Mouse (Mus musculus) monocyte, adult 5-6 weeks (primary cell): ENCODE results near the gene Senp1. TPM values are rescaled to one million over a fixed set of nuclear protein-coding genes. Genes with fewer than 3 reads are reported as not detected.

Source experiments
- ATAC-seq: fragments of 153-309, 156-312 bp; replicated peaks from 2 replicates; pipeline ENCODE4 v1.8.0; 2017; ENCODE audit warnings: mild to moderate bottlenecking; ENCODE audit not compliant: low TSS enrichment, insufficient number of reproducible peaks, severe bottlenecking, poor library complexity, low FRiP score
- total RNA-seq: library from RNA; stranded (forward); fragments of 200-1000, 200-491, 200-594 nt; gene quantifications from 3 replicates; pipeline ENCODE4 v1.2.3, GENCODE M21; 2017

Gene Senp1
- total RNA-seq, result 39.4 to 66.2 TPM (median 59.8 TPM) in 3 replicates

DNA sequence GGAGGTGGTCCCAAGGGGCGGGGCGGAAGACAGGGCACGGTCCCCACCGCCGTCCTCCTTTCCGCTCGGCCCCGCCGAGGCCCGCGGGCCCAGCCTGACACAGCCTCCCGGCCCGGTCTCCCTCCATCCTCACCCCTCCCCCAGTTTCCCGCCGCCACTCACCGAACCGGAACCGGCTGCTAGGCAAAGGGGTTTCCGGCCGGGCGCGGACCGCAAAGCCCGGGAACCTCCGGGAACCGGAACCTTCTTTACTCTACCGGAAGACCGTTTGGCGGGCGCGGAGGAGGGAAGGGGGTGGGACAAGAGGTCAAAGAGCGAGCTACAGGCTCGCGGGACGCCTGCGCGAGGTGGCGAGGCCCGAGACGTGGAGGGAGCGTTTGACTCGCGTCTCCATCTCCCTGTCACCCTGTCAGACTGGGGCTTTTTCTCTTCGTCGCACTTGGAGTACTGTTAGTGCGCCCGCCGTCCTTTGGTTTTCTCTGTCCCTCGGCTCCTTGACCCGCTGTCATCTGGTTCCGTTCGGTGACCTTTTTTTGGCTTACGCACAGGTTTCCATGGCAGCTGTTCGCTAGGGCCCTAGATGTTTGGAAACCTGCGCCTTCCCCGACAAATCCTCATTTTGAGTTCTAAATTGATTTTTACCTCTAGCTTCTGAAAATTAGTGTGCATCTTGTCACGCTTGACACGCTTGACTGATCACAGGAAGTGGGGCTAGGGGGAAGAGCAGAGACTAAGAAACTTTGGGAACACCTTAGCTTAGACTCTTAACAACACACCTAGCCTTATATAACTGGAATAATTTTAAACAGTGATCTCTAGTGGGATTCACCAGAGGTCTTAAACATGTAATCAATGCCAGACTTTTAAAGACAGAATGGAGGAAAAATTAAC is at the start of gene Senp1:
TSS of gene Senp1 (minus strand) at position 624 of the 891 bp plus-strand sequence.
- ATAC-seq, result peak; percentile 79

DNA sequence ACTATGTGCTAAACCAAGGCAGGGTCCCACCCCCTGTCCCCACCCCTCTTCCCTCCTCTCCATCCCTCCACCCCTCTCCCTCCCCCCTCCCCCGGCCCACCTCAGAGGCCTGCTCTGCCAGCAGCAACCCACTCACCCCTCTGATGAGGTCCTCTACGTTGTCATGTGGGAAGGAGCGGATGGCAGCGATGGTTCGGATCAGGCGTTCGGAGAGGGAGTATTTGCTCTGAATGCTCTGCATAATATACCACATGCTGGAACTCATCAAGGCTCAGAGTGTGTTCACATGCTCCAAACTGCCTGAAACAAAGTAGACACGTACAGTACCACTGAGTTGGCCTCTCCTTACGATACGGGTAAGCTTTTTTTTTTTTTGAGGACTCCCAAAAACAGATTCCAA is 49.0 kb upstream of the Senp1 start:
- no peak for ATAC-seq

- ATAC-seq, result no peak
Measured at GRCm38 (mm10) chr15:98140809-98141208, 47.3 kb upstream of the Senp1 start.

DNA sequence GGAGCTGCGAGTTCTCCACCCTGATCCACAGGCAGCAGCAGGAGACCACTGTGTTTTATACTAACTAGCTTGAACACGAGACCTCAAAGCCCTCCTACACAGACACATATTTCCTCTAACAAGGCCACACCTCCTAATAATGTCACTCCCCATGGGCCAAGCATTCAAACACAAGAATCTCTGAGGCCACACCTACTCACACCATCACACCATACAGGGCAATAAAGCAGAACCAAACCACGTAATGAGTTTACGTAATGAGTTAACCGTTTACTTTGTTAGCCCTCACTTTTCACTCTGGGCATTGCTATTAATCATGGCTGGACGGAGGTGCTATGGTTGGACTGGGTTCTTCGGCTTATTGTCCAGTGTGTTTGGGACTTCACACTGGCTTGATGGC is 46.2 kb upstream of the Senp1 start:
- ATAC-seq, result no peak

DNA sequence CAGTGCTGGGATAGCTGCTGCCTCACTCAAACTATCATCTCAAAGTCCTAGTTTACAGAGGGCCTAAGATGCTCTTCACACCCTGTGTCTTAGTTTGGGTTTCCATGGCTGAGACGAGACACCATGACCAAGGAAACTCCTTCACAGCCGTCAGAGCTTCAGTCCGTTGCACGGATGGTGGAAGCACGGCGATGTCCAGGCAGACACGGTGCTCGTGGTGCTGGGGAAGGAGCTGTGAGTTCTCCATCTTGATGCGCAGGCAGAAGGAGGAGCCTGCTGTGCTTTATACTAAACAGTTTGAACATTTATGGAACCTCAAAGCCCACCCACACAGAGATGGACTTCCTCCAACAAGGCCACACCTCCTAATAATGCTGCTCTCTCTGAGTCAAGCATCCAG is 43.3 kb upstream of the Senp1 start:
- ATAC-seq, result no peak

GRCm38 (mm10) chr15:98135671-98136070 is 42.1 kb upstream of the Senp1 start:
- no peak for ATAC-seq

DNA sequence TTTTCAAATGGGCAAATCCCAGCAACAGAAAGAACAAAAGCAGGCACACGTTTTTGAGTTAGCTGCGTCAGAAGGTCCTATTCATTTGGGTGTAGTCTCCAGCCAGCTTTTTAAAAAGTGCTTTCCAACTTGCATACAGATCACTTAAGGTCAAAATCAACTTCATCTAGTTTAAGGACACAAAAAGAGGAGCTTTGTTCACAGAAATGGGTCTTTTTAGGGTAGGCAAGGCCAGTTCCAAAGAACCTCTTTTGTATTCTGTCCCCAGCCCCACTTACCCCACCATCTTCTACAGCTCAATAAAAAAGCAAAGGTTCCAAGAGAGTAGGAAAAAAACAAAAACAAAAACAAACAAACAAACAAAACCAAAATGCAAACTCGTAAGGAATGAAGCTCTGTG is 41.1 kb upstream of the Senp1 start:
- no peak for ATAC-seq

- no peak for ATAC-seq
Measured at GRCm38 (mm10) chr15:98134034-98134433, 40.5 kb upstream of the Senp1 start.

DNA sequence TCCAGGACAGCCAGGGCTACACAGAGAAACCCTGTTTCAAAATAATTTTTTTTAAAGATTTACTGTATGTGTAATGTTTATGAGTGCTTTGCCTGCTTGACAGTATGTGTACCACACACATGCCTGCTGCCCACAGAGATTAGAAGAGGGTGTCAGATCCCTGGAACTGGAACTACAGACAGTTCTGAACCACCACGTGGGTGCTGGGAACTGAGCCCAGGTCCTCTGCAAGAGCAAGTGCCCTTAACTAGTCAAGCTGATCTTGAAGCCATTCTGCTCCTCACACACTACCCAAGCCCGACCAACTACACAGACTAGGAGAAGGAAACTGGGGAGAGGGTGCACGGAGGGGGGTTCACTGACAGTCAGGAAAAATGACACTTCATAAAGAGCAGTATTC is 39.9 kb upstream of the Senp1 start:
- no peak for ATAC-seq

GRCm38 (mm10) chr15:98131942-98132655 is 38.6 kb upstream of the Senp1 start:
- no peak for ATAC-seq

DNA sequence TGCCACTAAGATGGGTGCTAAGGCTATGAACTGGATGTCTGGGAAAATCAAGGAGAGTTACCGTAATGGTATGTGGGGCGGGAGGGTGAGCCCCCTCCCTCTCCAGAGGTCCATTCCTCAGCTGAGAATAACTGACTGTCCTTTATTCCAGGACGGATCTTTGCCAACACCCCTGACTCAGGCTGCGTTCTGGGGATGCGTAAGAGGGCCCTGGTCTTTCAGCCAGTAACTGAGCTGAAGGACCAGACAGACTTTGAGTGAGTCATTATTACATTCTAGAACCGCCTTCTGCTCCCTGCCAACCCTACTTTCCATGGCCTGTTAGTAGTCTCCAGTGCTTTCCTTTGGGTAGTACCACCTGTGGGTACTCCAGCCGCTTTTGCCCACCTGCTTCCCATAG is 37.9 kb upstream of the Senp1 start:
- no peak for ATAC-seq

- no peak for ATAC-seq
Measured at GRCm38 (mm10) chr15:98131001-98131400, 37.5 kb upstream of the Senp1 start.

DNA sequence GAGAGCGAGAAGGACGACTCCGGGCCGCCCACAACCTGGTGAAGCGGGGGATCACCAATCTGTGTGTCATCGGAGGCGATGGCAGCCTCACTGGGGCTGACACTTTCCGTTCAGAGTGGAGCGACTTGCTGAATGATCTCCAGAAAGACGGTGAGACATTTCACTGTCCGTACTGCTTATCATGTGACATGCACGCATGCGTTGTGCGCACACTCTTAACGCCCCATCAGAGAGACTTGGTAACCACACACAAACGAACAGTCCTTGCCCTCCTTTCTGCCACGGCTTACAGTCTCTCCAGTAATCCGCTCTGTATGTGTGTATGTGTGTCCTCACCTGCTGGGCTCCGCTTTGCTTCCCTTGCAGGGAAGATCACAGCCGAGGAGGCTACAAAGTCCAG is 27.3 kb upstream of the Senp1 start:
- ATAC-seq, result no peak

DNA sequence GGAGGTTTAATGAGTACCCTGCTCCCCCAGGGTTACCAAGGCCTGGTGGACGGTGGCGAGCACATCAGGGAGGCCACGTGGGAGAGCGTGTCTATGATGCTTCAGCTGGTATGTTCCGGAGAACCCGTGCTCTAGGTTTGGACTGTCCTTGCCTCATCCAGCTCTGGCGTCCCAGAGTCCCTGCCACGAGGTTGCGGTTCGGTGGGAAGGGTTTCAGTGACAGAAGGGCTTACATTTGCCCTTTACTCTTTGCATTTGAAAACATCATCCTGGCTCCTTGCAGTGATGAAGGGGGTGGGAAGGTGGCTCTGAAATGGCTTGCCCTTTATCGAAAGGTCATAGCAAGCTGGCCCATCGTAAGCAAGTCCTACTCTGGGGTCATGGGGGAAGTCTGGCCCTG is 25.8 kb upstream of the Senp1 start:
- ATAC-seq, result no peak

DNA sequence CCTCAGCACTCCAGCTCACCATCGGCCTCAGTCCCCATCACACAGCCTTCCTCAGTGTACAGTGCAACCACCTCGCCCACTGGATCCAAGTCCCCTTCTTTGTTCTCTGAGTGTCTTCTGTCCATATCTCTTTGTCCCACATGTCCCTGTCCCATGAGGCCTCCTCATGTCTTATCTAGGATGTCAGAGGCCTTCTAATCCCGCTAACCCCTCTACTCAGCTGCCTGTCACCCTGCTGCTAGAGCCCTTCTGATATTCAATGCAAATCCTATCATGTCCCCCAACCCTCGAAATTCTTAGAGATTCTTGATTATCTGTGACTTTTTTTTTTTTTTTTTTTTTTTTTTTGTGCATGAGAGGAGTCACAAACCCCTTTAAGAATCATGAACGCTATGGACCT is 22.7 kb upstream of the Senp1 start:
- ATAC-seq, result no peak

DNA sequence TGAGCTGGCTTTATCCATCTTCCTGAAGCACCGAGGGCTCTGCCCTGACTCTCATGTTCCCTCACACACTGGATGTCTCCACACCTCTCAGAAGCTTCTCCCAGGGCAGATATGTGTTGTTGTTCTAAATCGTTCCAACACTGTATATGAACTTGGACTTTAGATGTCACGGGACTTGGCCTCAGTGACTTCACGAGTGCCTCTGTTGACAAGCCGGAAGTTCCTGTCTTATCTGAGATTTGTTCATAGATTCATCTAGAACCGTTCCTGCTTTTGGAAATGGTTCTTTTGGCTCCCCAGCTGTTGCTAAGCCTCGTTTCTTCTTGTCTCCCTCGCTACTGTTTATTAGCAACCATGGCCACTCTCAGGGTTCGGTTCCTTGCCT is 22.2 kb upstream of the Senp1 start:
- ATAC-seq, result no peak

- no peak for ATAC-seq
Measured at GRCm38 (mm10) chr15:98114852-98115778, 21.6 kb upstream of the Senp1 start.

GRCm38 (mm10) chr15:98114098-98114851 is 20.7 kb upstream of the Senp1 start:
- no peak for ATAC-seq
